ENCODE assay signal across 17 mouse cellular contexts in genomic region chr4:91071263-91071662, GRCm38 (mm10).
"Had no signal": no experiment of that assay in that cellular context is flagged by ENCODE, and none has a peak within 500 bp of the region (broad histone marks: within the 10 kb centered on the region; RNA-seq: fewer than 3 reads in every experiment).

No protein-coding gene starts in this region.

- ATAC-seq: liver, embryonic 12.5 days; liver, postnatal 0 days; lung, postnatal 0 days; midbrain, embryonic 13.5 days; midbrain, embryonic 15.5 days; midbrain, embryonic 16.5 days had no signal

- DNase-seq: left cerebral cortex, postnatal 4 days; liver; liver, embryonic 13.5 days; liver, postnatal 0 days; lung, adult 18-20 months; lung, adult 2 months; lung, embryonic 14.5 days; lung, postnatal 10 days; lung, postnatal 14 days; lung, postnatal 36 days; lung, postnatal 4 days; midbrain, embryonic 14.5 days had no signal
